Mouse (Mus musculus): ENCODE data around the gene Rab6a. TPM values are rescaled to one million over a fixed set of nuclear protein-coding genes. Genes with fewer than 3 reads are reported as not detected.

The Rab6a gene
- polyA plus RNA-seq, 1 experiment from 2014 or later: 120 TPM

DNA sequence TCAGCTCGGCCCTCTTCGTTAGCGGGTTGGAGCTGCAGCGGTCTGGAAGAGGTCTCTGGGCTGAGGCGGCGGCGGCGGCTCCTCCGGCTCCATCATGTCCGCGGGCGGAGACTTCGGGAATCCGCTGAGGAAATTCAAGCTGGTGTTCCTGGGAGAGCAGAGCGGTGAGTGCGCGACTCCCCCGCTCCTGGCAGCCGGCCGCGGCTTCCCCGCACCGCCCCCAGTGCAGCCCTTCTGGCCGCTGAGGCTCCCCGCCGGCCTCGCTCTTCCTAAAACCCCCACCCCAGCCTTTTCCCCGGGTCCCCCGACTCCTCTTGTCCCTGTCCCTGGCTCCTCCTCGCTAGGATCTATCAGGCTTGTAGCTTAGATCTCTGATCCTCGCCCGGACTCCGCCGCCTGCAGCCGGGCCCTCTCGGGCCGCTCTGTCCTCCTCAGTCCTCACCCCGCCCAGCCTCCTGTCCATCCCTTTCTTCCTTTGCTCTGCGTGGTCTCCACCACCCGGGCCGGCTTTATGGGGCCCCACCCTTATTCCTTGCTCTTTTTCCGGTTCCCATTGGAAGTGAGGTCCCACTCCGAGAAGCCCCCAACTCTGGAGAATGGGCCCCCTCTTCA lies 1.0 kb downstream of the Rab6a start, which contains the start of gene Mrpl48:
Gene Mrpl48 (minus strand): TSS at position 172 of the 612 bp plus-strand sequence.
- Histone ChIP-seq H3K27me3 (ENCODE audit: control insufficient read depth, insufficient read depth, low read length) (no peaks in the 10 kb centered on the region), H3K36me3 (ENCODE audit: control insufficient read depth, insufficient read depth, low read length) (no peaks in the 10 kb centered on the region), H3K4me2 (replicated peaks; ENCODE audit: low read depth, low read length) (peak within 1 kb of the TSS; percentile 56), H3K4me3 (ENCODE audit: low read length) (peak within 1 kb of the TSS; percentile 54), H3K27ac (ENCODE audit: low read depth, low read length) (peak within 1 kb of the TSS; percentile 90), H3K9me3 (ENCODE audit: control insufficient read depth, low read length) (no peaks in the 10 kb centered on the region), H3K9ac (ENCODE audit: low read depth, low read length) (peak within 1 kb of the TSS; percentile 98), H3K4me1 (ENCODE audit: control insufficient read depth, insufficient read depth, low read length) (peaks cover 6% of the 10 kb centered on the region)
- under 1% methylated on average over 38 of the region's 43 CpGs for WGBS
- ATAC-seq (ENCODE audit: low FRiP score, low TSS enrichment): peak; percentile 61

DNA sequence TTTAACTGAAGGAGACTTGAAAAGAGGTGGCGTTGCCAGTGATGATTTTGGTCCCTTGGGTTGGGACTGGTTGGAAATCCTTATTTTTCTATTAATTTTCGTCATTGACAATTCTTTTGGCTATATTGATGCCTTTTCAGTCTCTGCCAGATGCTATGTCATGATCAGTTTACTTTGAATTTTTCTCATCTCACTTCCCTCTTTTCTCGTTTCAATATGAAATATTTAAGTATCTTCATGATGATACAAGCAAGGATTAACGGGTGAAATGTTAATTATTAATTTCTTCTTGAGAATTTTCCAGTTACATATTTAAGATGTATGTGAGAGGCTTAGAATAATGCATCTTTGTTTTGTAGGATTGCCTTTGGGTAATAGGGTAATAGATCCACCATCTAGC lies 1.7 kb downstream of the Rab6a start:
- Histone ChIP-seq H3K27ac (ENCODE audit: low read depth, low read length) (peak overlapping the region; percentile 90; the same call in 1 of the 2 replicates), H3K36me3 (ENCODE audit: control insufficient read depth, insufficient read depth, low read length) (no peaks in the 10 kb centered on the region), H3K27me3 (ENCODE audit: control insufficient read depth, insufficient read depth, low read length) (no peaks in the 10 kb centered on the region), H3K9me3 (ENCODE audit: control insufficient read depth, low read length) (no peaks in the 10 kb centered on the region), H3K4me3 (ENCODE audit: low read length) (peak overlapping the region; percentile 54), H3K9ac (ENCODE audit: low read depth, low read length) (peak overlapping the region; percentile 98), H3K4me1 (ENCODE audit: control insufficient read depth, insufficient read depth, low read length) (peaks cover 6% of the 10 kb centered on the region), H3K4me2 (replicated peaks; ENCODE audit: low read depth, low read length) (peak overlapping the region; percentile 54)
- WGBS: 24% methylated on average over 4 of the region's 4 CpGs
- no peak for ATAC-seq (ENCODE audit: low FRiP score, low TSS enrichment)

DNA sequence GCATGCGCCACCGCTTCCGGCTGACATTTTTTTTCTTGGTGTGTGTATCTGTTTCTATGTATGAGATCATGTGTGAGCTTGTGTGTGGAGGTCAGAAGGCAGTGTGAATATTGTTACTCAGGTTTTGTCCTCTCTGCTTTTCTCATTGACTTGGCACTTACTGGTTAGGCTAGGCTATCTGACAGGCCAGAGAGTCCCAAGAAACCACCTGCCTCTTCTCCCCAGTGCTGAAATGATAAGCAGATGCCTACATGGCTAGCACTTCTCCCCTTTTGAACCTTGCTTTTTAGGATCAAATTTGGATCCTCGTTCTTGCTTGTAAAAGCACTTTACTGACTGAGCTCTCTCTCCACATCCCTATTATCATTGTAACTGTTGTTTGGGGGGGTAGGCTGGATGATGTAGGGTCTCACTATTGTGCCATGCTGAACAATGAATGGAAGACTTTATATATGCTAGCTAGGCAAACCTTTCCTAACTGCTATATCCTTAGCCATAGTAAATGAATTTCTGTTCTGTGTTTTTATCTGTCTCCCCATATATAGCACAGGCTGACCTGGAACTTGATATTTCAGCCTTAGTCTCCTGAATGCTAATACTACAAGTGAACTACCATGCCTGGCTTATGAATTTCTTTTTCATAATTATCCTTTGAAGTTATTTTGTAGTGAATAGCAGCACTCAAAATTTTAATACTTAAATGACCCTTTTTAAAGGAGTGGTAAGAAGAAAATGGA lies 9.1 kb downstream of the Rab6a start:
- Histone ChIP-seq H3K27ac (ENCODE audit: low read depth, low read length) (no peak overlapping the region), H3K4me2 (replicated peaks; ENCODE audit: low read depth, low read length) (no peak overlapping the region), H3K27me3 (ENCODE audit: control insufficient read depth, insufficient read depth, low read length) (no peaks in the 10 kb centered on the region), H3K4me3 (ENCODE audit: low read length) (no peak overlapping the region), H3K9me3 (ENCODE audit: control insufficient read depth, low read length) (no peaks in the 10 kb centered on the region), H3K4me1 (ENCODE audit: control insufficient read depth, insufficient read depth, low read length) (no peaks in the 10 kb centered on the region), H3K36me3 (ENCODE audit: control insufficient read depth, insufficient read depth, low read length) (no peaks in the 10 kb centered on the region), H3K9ac (ENCODE audit: low read depth, low read length) (no peak overlapping the region)
- ATAC-seq (ENCODE audit: low FRiP score, low TSS enrichment): no peak
- 95% methylated on average over 4 of the region's 4 CpGs for WGBS

DNA sequence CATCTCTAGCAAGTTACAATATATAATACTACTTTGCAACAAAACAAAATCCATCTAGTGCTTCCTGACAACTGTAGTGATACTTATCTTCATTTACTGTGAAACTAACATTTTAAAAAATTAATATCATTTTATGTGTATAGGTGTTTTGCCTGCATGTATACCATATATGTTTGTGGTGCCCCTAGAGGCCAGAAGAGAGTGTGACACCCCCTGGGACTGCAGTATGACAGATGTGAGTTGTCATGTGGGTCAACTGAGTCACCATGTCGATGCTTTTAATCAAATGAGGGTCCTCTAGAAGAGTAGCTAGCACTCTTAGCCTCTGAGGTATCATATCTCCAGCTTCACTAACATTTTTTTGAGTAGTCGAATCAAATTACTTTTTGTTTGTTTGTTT lies 15.1 kb downstream of the Rab6a start:
- WGBS: 85% methylated on average over 2 of the region's 2 CpGs
- Histone ChIP-seq H3K36me3 (ENCODE audit: control insufficient read depth, insufficient read depth, low read length) (no peaks in the 10 kb centered on the region), H3K4me1 (ENCODE audit: control insufficient read depth, insufficient read depth, low read length) (0 out of 2 replicates have a peak, but pooled peaks cover 3% of the 10 kb centered on the region), H3K27me3 (ENCODE audit: control insufficient read depth, insufficient read depth, low read length) (no peaks in the 10 kb centered on the region), H3K4me3 (ENCODE audit: low read length) (no peak overlapping the region), H3K9me3 (ENCODE audit: control insufficient read depth, low read length) (no peaks in the 10 kb centered on the region), H3K27ac (ENCODE audit: low read depth, low read length) (no peak overlapping the region), H3K4me2 (replicated peaks; ENCODE audit: low read depth, low read length) (no peak overlapping the region), H3K9ac (ENCODE audit: low read depth, low read length) (no peak overlapping the region)
- ATAC-seq (ENCODE audit: low FRiP score, low TSS enrichment): no peak

DNA sequence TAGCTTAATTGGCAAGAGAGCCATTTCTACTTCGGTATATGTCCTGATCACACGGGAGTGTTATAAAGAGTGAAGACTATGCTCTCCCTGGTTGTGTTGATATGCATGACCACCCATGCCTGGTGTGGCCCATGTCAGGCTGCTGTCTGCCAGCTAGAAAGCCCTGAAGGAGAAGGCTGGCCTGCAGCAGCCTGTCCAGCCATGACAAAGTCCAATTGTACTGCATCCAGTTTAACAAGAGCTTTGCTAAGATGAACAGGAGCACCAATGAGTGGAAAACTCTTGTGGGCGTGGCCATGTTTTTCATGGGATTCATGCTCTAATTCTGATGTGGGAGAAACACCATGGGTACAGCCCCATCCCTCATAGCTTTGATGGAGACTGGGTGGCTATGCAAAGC lies 17.3 kb downstream of the Rab6a start:
- Histone ChIP-seq H3K4me3 (ENCODE audit: low read length) (no peak overlapping the region), H3K4me2 (replicated peaks; ENCODE audit: low read depth, low read length) (no peak overlapping the region), H3K9me3 (ENCODE audit: control insufficient read depth, low read length) (no peaks in the 10 kb centered on the region), H3K36me3 (ENCODE audit: control insufficient read depth, insufficient read depth, low read length) (peaks cover 6% of the 10 kb centered on the region; the same call in 1 of the 2 replicates), H3K4me1 (ENCODE audit: control insufficient read depth, insufficient read depth, low read length) (0 out of 2 replicates have a peak, but pooled peaks cover 3% of the 10 kb centered on the region), H3K27ac (ENCODE audit: low read depth, low read length) (no peak overlapping the region), H3K27me3 (ENCODE audit: control insufficient read depth, insufficient read depth, low read length) (no peaks in the 10 kb centered on the region), H3K9ac (ENCODE audit: low read depth, low read length) (no peak overlapping the region)
- WGBS: 54% methylated on average over 3 of the region's 3 CpGs
- ATAC-seq (ENCODE audit: low FRiP score, low TSS enrichment): peak; percentile 64; the same call in 1 of the 2 replicates

DNA sequence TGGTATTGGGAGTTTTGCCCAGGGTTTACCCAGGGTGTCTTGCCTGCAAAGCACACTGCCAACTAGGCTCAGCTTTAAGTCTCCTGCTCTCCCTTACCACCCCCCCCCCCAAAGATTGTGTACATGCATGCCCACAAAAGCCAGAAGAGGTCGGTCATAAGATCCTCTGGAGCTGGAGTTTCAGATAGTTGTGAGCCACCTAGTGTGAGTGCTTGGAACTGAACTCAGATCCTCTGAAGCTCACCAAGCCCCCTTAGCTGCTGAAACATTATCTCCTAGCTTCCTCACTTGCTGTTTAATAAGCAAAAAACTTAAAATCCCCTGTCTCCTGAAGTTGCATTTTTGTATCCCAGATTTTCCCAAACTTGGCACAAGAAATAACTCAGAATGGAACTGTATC lies 30.4 kb downstream of the Rab6a start:
- peaks cover 33% of the 10 kb centered on the region; the same call in 1 of the 2 replicates for H3K36me3 ChIP-seq (ENCODE audit: control insufficient read depth, insufficient read depth, low read length)
- H3K9ac ChIP-seq (ENCODE audit: low read depth, low read length): no peak overlapping the region
- H3K4me2 ChIP-seq (replicated peaks; ENCODE audit: low read depth, low read length): no peak overlapping the region
- H3K27me3 ChIP-seq (ENCODE audit: control insufficient read depth, insufficient read depth, low read length): no peaks in the 10 kb centered on the region
- 7% methylated on average over 1 of the region's 1 CpGs for WGBS
- no peak for ATAC-seq (ENCODE audit: low FRiP score, low TSS enrichment)
- no peak overlapping the region for H3K4me3 ChIP-seq (ENCODE audit: low read length)
- no peaks in the 10 kb centered on the region for H3K4me1 ChIP-seq (ENCODE audit: control insufficient read depth, insufficient read depth, low read length)
- no peak overlapping the region for H3K27ac ChIP-seq (ENCODE audit: low read depth, low read length)
- no peaks in the 10 kb centered on the region for H3K9me3 ChIP-seq (ENCODE audit: control insufficient read depth, low read length)

DNA sequence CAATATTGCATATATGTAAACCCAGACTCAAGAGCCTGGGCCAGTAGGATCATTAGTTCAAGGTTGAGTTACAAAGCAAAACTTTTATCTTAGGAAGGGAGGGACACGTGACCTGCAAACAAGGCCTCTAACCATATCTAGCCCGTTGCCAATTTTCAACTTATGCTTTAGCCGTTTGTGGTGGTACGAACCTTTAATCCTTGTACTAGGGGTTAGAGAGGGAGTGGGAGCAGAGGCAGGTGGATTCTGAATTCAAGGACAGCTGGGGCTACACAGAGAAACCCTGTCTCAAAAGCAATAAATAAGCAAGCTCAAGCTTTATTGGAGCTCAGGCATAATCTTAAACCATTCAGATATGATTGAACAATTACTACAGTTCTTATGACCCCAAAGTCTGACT lies 35.2 kb downstream of the Rab6a start:
- no peak for ATAC-seq (ENCODE audit: low FRiP score, low TSS enrichment)
- H3K4me1 ChIP-seq (ENCODE audit: control insufficient read depth, insufficient read depth, low read length): no peaks in the 10 kb centered on the region

DNA sequence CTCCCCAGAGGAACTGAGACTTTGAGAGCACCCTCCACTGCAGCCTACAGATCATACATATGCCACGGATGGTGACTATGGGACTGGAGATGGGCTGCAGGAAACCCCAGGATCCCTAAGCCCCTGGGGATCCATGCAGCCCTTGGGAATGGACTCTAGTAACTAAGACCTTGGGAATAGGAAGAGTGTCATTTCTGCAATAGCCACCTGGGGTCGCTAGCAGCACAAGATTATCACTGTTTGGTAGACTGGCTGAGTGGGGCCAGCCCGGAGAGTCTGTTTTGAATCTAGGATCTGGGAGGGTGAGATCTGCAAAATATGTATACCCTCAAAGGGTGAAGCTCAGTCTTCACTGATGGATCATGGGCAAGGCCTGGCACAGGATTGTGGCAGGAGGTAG lies 37.9 kb downstream of the Rab6a start:
- Histone ChIP-seq H3K4me1 (ENCODE audit: control insufficient read depth, insufficient read depth, low read length) (no peaks in the 10 kb centered on the region), H3K9ac (ENCODE audit: low read depth, low read length) (no peak overlapping the region), H3K36me3 (ENCODE audit: control insufficient read depth, insufficient read depth, low read length) (0 out of 2 replicates have a peak, but pooled peaks cover 12% of the 10 kb centered on the region), H3K4me3 (ENCODE audit: low read length) (no peak overlapping the region), H3K27ac (ENCODE audit: low read depth, low read length) (no peak overlapping the region), H3K9me3 (ENCODE audit: control insufficient read depth, low read length) (no peaks in the 10 kb centered on the region), H3K4me2 (replicated peaks; ENCODE audit: low read depth, low read length) (no peak overlapping the region), H3K27me3 (ENCODE audit: control insufficient read depth, insufficient read depth, low read length) (no peaks in the 10 kb centered on the region)
- ATAC-seq (ENCODE audit: low FRiP score, low TSS enrichment): peak; percentile 56; the same call in 1 of the 2 replicates
- WGBS: 33% methylated on average over 3 of the region's 3 CpGs

More for the DNA sequence above, 35.2 kb downstream of the Rab6a start:
- Histone ChIP-seq H3K27ac (ENCODE audit: low read depth, low read length) (no peak overlapping the region), H3K9me3 (ENCODE audit: control insufficient read depth, low read length) (no peaks in the 10 kb centered on the region), H3K36me3 (ENCODE audit: control insufficient read depth, insufficient read depth, low read length) (peaks cover 23% of the 10 kb centered on the region; the same call in 1 of the 2 replicates), H3K4me3 (ENCODE audit: low read length) (no peak overlapping the region), H3K9ac (ENCODE audit: low read depth, low read length) (no peak overlapping the region), H3K4me2 (replicated peaks; ENCODE audit: low read depth, low read length) (no peak overlapping the region), H3K27me3 (ENCODE audit: control insufficient read depth, insufficient read depth, low read length) (no peaks in the 10 kb centered on the region)
- WGBS: 89% methylated on average over 4 of the region's 4 CpGs

DNA sequence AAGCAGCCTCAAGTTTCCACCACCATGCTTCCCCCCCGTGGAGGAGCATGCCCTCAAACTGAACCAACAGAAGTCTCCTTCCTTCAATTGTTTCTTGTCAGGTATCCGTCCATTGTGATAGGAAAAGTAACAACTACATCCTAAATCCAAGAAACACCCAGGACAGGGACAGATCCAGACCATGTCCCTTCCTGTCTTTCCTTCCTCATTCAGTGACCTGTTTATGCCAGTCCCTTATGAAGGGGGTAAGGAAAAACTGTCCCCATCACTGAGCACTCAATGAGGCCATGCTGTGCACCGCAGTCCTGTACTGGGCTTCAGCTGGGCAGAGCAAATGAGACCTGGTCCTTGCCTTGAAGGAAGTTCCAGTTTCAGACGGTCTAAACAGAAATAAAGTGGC lies 41.9 kb downstream of the Rab6a start:
- no peak for ATAC-seq (ENCODE audit: low FRiP score, low TSS enrichment)

More for the DNA sequence above, 41.9 kb downstream of the Rab6a start:
- no peak overlapping the region for H3K4me3 ChIP-seq (ENCODE audit: low read length)
- H3K27me3 ChIP-seq (ENCODE audit: control insufficient read depth, insufficient read depth, low read length): no peaks in the 10 kb centered on the region
- H3K4me2 ChIP-seq (replicated peaks; ENCODE audit: low read depth, low read length): no peak overlapping the region
- 0 out of 2 replicates have a peak, but pooled peaks cover 2% of the 10 kb centered on the region for H3K36me3 ChIP-seq (ENCODE audit: control insufficient read depth, insufficient read depth, low read length)
- H3K9ac ChIP-seq (ENCODE audit: low read depth, low read length): no peak overlapping the region
- no peak overlapping the region for H3K27ac ChIP-seq (ENCODE audit: low read depth, low read length)
- 80% methylated on average over 4 of the region's 4 CpGs for whole genome bisulfite sequencing
- H3K9me3 ChIP-seq (ENCODE audit: control insufficient read depth, low read length): no peaks in the 10 kb centered on the region
- no peaks in the 10 kb centered on the region for H3K4me1 ChIP-seq (ENCODE audit: control insufficient read depth, insufficient read depth, low read length)

All from kidney, embryonic 14.5 days (tissue).